Comparison of ENCODE assay signal across 22 mouse cellular contexts in the genomic region with DNA sequence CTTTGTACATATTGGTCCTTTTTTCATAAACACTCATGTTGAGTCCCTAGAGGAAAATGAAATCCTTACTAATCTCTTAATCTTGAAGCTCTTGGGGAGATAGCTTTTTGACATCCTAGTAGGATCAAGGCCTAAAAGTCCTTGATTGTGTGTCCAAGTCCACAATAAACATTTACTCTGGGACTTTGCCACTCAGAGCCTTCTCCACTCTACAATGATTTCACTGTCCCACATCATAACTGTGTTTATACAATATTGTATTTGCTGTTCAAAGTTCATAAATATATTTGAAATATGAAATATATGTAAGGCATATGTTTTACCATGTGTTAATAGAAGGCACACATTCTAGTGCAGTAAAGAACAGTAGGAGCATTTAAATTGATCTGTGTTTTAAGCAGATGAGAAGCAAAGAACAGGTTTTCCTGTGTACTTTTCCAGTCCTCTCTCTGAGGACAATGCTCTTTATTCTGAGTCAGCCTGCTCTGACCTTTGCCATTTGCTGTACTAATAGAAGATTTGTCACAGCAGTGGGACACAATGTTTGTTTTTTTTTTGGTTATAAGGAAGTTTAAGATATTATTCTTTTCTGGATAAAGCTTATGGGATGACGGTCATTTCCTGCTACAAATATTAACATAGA.
DNase-seq lines count a peak whose midpoint lies in the region; ATAC-seq and TF ChIP-seq lines count a peak whose summit lies in the region.
"Had no signal": no experiment of that assay in that cellular context is flagged by ENCODE, and none has a peak within 500 bp of the region (broad histone marks: within the 10 kb centered on the region; RNA-seq: fewer than 3 reads in every experiment).

No protein-coding gene starts in this region.

- H3K4me1 ChIP-seq in kidney, postnatal 0 days (replicated peaks; ENCODE audit: insufficient read depth, low read length): no peaks in the 10 kb centered on the region
- no peaks in the 10 kb centered on the region for H3K4me1 ChIP-seq in liver, postnatal 0 days (ENCODE audit: insufficient read depth)
- no peaks in the 10 kb centered on the region for H3K4me1 ChIP-seq in liver, embryonic 12.5 days
- H3K4me1 ChIP-seq: embryonic facial prominence, embryonic 13.5 days; embryonic facial prominence, embryonic 15.5 days; forebrain, embryonic 10.5 days; forebrain, embryonic 12.5 days had no signal

- H3K36me3 ChIP-seq in kidney, postnatal 0 days (ENCODE audit: insufficient read depth, low read length): no peaks in the 10 kb centered on the region
- no peaks in the 10 kb centered on the region for H3K36me3 ChIP-seq in liver, postnatal 0 days (replicated peaks; ENCODE audit: insufficient read depth, low read length)
- no peaks in the 10 kb centered on the region for H3K36me3 ChIP-seq in liver, embryonic 12.5 days
- H3K36me3 ChIP-seq: embryonic facial prominence, embryonic 13.5 days; embryonic facial prominence, embryonic 15.5 days; forebrain, embryonic 10.5 days; forebrain, embryonic 12.5 days had no signal

- TF ChIP-seq CTCF in kidney, postnatal 0 days (IDR thresholded peaks at IDR 0.05; ENCODE audit: low read depth): no peak
- TF ChIP-seq CTCF in liver, postnatal 0 days (IDR thresholded peaks at IDR 0.05; ENCODE audit: low read depth): no peak

- H3K4me2 ChIP-seq in kidney, postnatal 0 days (ENCODE audit: low read length): no peak overlapping the region
- H3K4me2 ChIP-seq in liver, postnatal 0 days (ENCODE audit: low read depth, low read length): no peak overlapping the region
- H3K4me2 ChIP-seq in liver, embryonic 12.5 days: no peak overlapping the region
- H3K4me2 ChIP-seq: embryonic facial prominence, embryonic 13.5 days; embryonic facial prominence, embryonic 15.5 days; forebrain, embryonic 12.5 days had no signal

- no peak overlapping the region for H3K27ac ChIP-seq in kidney, postnatal 0 days
- H3K27ac ChIP-seq in liver, postnatal 0 days (ENCODE audit: low read depth): peak overlapping the region; percentile 44; the same call in 1 of the 2 replicates
- H3K27ac ChIP-seq in liver, embryonic 12.5 days: no peak overlapping the region
- H3K27ac ChIP-seq: embryonic facial prominence, embryonic 13.5 days; embryonic facial prominence, embryonic 15.5 days; forebrain, embryonic 10.5 days; forebrain, embryonic 12.5 days had no signal

- no peak for ATAC-seq in kidney, postnatal 0 days (replicated peaks; ENCODE audit: low FRiP score, low read depth)
- ATAC-seq in liver, postnatal 0 days: peak; percentile 62; the same call in 1 of the 2 replicates
- no peak for ATAC-seq in liver, embryonic 12.5 days
- no peak for ATAC-seq in granulocyte monocyte progenitor cell, adult 5-6 weeks (replicated peaks; ENCODE audit: poor library complexity, severe bottlenecking)
- ATAC-seq: forebrain, embryonic 14.5 days; forebrain, embryonic 16.5 days had no signal

- WGBS in kidney, postnatal 0 days: 65% methylated on average over 1 of the region's 1 CpGs
- WGBS in liver, postnatal 0 days (ENCODE audit: insufficient replicate concordance): 57% methylated on average over 1 of the region's 1 CpGs
- 89% methylated on average over 1 of the region's 1 CpGs for WGBS in liver, embryonic 12.5 days (ENCODE audit: insufficient replicate concordance)

- no peak for TF ChIP-seq EP300 in liver, postnatal 0 days (IDR thresholded peaks at IDR 0.05; ENCODE audit: low read depth)

- H3K9me3 ChIP-seq in kidney, postnatal 0 days (replicated peaks; ENCODE audit: low read length): no peaks in the 10 kb centered on the region
- H3K9me3 ChIP-seq in liver, postnatal 0 days (ENCODE audit: low read length): 0 out of 2 replicates have a peak, but pooled peaks cover 2% of the 10 kb centered on the region
- H3K9me3 ChIP-seq in liver, embryonic 12.5 days (replicated peaks): no peaks in the 10 kb centered on the region; the same call in 1 of the 2 replicates
- H3K9me3 ChIP-seq: forebrain, embryonic 12.5 days had no signal

- H3K4me3 ChIP-seq in kidney, postnatal 0 days (replicated peaks; ENCODE audit: low read depth, low read length): no peak overlapping the region
- no peak overlapping the region for H3K4me3 ChIP-seq in liver, postnatal 0 days (ENCODE audit: low read depth, low read length)
- H3K4me3 ChIP-seq in liver, embryonic 12.5 days: no peak overlapping the region
- H3K4me3 ChIP-seq: embryonic facial prominence, embryonic 13.5 days; embryonic facial prominence, embryonic 15.5 days; erythroblast, embryonic 14.5 days; forebrain, embryonic 10.5 days; forebrain, embryonic 12.5 days had no signal

- no peaks in the 10 kb centered on the region for H3K27me3 ChIP-seq in kidney, postnatal 0 days (ENCODE audit: insufficient read depth, low read length)
- H3K27me3 ChIP-seq in liver, postnatal 0 days (ENCODE audit: insufficient read depth, low read length): no peaks in the 10 kb centered on the region
- no peaks in the 10 kb centered on the region for H3K27me3 ChIP-seq in liver, embryonic 12.5 days (replicated peaks)
- H3K27me3 ChIP-seq: embryonic facial prominence, embryonic 13.5 days; embryonic facial prominence, embryonic 15.5 days; forebrain, embryonic 12.5 days had no signal

- DNase-seq in kidney, postnatal 0 days (ENCODE audit: low spot score): peak; percentile 5
- DNase-seq in kidney, postnatal 25 days: no peak
- DNase-seq in liver, postnatal 0 days: no peak
- DNase-seq: adrenal gland, adult 2 months; adrenal gland, postnatal 10 days; adrenal gland, postnatal 25 days; cerebellum, adult 11 months; cerebellum, adult 18-20 months; cerebellum, adult 8-10 months; cerebellum, adult 9-11 months; cerebellum, postnatal 14 days; cerebellum, postnatal 36 days; embryo, embryonic 11 days had no signal

- H3K9ac ChIP-seq in kidney, postnatal 0 days (ENCODE audit: low read depth, low read length): no peak overlapping the region
- H3K9ac ChIP-seq in liver, postnatal 0 days (replicated peaks): no peak overlapping the region
- H3K9ac ChIP-seq in liver, embryonic 12.5 days: no peak overlapping the region
- H3K9ac ChIP-seq: embryonic facial prominence, embryonic 13.5 days; embryonic facial prominence, embryonic 15.5 days; forebrain, embryonic 12.5 days had no signal
